Mouse (Mus musculus): Measurements from ENCODE around the gene Zc3h12c. TPM values are rescaled to one million over a fixed set of nuclear protein-coding genes. Genes with fewer than 3 reads are reported as not detected.

Zc3h12c gene
- polyA plus RNA-seq, 1 experiment from 2014 or later, result 9.2 TPM

GRCm38 (mm10) chr9:52190907-52191306 is 22.5 kb upstream of the Zc3h12c start:
- Histone ChIP-seq H3K4me1 (ENCODE audit: control insufficient read depth, insufficient read depth, low read length) (no peaks in the 10 kb centered on the region), H3K27me3 (ENCODE audit: control insufficient read depth, insufficient read depth, low read length) (no peaks in the 10 kb centered on the region), H3K9me3 (ENCODE audit: control insufficient read depth, low read length) (no peaks in the 10 kb centered on the region), H3K36me3 (ENCODE audit: control insufficient read depth, insufficient read depth, low read length) (no peaks in the 10 kb centered on the region), H3K9ac (ENCODE audit: low read length) (no peak overlapping the region), H3K27ac (ENCODE audit: low read depth, low read length) (no peak overlapping the region), H3K4me3 (ENCODE audit: low read depth, low read length) (no peak overlapping the region), H3K4me2 (ENCODE audit: low read depth) (no peak overlapping the region)
- ATAC-seq (ENCODE audit: insufficient read depth, low FRiP score, low TSS enrichment), result no peak
- no peak for DNase-seq (ENCODE audit: low spot score)
- 92% methylated on average over 4 of the region's 4 CpGs for WGBS

DNA sequence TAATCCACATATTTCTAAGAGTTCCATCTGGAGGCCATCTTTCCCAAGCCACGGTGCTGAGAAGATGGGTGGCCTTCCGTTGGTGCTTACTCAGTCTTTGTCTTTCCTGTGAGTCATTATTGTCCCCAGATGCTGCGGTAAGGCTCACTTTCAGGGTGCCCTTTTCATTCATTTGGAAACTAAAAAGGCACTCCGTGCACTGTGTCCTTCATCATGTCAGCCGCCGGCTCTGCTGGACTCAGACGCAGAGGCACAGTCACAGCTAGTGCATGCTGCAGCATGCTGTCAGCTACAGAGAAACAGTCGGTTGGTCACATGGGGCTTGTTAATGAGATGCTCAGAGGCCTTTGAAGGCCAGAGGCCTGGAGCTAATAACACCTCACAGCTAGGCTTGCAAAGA is 19.7 kb upstream of the Zc3h12c start:
- H3K9me3 ChIP-seq (ENCODE audit: control insufficient read depth, low read length), result no peaks in the 10 kb centered on the region
- H3K4me3 ChIP-seq (ENCODE audit: low read depth, low read length), result no peak overlapping the region
- no peaks in the 10 kb centered on the region for H3K27me3 ChIP-seq (ENCODE audit: control insufficient read depth, insufficient read depth, low read length)
- peak; percentile 43 for DNase-seq (ENCODE audit: low spot score)
- H3K9ac ChIP-seq (ENCODE audit: low read length), result peak overlapping the region; percentile 45; the same call in 1 of the 2 replicates
- 0 out of 2 replicates have a peak overlapping the region, but pooled peaks have one; percentile 8 for H3K27ac ChIP-seq (ENCODE audit: low read depth, low read length)
- peak overlapping the region; percentile 22; the same call in 1 of the 2 replicates for H3K4me2 ChIP-seq (ENCODE audit: low read depth)
- H3K4me1 ChIP-seq (ENCODE audit: control insufficient read depth, insufficient read depth, low read length), result no peaks in the 10 kb centered on the region
- no peaks in the 10 kb centered on the region for H3K36me3 ChIP-seq (ENCODE audit: control insufficient read depth, insufficient read depth, low read length)
- WGBS, result 20% methylated on average over 8 of the region's 8 CpGs
- ATAC-seq (ENCODE audit: insufficient read depth, low FRiP score, low TSS enrichment), result peak; percentile 82

DNA sequence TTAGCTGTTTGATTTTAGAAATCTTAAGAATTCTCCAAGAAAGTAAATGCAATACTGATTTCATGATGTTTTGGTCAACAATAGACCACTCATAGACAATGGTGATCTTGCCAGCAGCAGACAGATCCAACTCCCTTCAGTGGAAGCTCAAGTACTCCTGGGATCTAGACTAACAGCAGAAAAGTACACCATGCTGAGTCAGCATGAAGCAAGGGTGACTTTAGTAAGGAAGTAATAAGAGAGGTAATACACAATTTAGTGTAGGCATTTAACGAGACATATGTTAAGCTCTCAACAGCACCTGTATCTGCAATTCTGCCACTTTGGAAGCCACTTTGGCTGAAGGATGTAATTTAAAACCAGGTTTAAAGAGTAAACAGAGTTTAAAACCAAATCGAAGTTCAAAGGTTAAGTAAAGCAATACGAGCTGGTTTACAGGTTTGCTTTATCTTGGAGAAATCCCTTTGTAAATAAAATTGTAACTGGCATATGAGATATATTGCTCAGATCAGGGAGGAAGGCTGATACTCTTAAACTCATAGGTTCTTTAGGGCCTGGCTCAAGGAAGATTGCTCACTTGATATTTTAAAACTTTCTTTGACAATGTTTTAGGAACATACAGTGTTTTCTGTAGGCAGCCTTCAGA is 18.0 kb upstream of the Zc3h12c start:
- Histone ChIP-seq H3K4me1 (ENCODE audit: control insufficient read depth, insufficient read depth, low read length) (no peaks in the 10 kb centered on the region), H3K27ac (ENCODE audit: low read depth, low read length) (no peak overlapping the region), H3K9ac (ENCODE audit: low read length) (no peak overlapping the region), H3K27me3 (ENCODE audit: control insufficient read depth, insufficient read depth, low read length) (no peaks in the 10 kb centered on the region), H3K4me2 (ENCODE audit: low read depth) (no peak overlapping the region), H3K4me3 (ENCODE audit: low read depth, low read length) (no peak overlapping the region), H3K36me3 (ENCODE audit: control insufficient read depth, insufficient read depth, low read length) (no peaks in the 10 kb centered on the region), H3K9me3 (ENCODE audit: control insufficient read depth, low read length) (no peaks in the 10 kb centered on the region)
- DNase-seq (ENCODE audit: low spot score) (no peak), ATAC-seq (ENCODE audit: insufficient read depth, low FRiP score, low TSS enrichment) (no peak)
- WGBS, result 75% methylated on average over 3 of the region's 3 CpGs

- no peak overlapping the region for H3K4me3 ChIP-seq (ENCODE audit: low read depth, low read length)
- H3K4me1 ChIP-seq (ENCODE audit: control insufficient read depth, insufficient read depth, low read length), result no peaks in the 10 kb centered on the region
- no peak for ATAC-seq (ENCODE audit: insufficient read depth, low FRiP score, low TSS enrichment)
- H3K9ac ChIP-seq (ENCODE audit: low read length), result no peak overlapping the region
- no peak overlapping the region for H3K27ac ChIP-seq (ENCODE audit: low read depth, low read length)
- no peaks in the 10 kb centered on the region for H3K9me3 ChIP-seq (ENCODE audit: control insufficient read depth, low read length)
- no peaks in the 10 kb centered on the region for H3K27me3 ChIP-seq (ENCODE audit: control insufficient read depth, insufficient read depth, low read length)
- DNase-seq (ENCODE audit: low spot score), result no peak
- H3K4me2 ChIP-seq (ENCODE audit: low read depth), result no peak overlapping the region
- no peaks in the 10 kb centered on the region for H3K36me3 ChIP-seq (ENCODE audit: control insufficient read depth, insufficient read depth, low read length)
- 86% methylated on average over 2 of the region's 2 CpGs for WGBS
These were observed 13.0 kb upstream of the Zc3h12c start for GRCm38 (mm10) chr9:52181419-52181818.

DNA sequence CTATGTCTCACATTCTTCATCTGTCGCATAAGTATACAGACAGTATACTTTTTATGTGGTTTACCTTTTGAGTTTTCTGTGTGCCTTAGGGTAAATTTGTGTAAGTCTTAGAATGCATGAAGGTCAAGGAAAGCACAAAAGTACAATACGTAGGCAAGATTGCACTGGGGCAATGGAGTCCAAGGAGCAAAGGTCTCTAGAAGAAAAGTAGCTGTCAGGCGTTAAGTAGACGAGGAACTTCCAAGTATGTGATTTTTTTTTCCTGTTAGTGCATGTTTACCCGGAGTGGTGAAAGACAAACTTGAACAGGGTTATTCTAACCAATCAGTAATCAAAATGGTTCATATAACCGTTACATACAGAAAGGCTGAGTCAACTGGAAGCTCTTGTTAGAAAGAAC is 12.5 kb upstream of the Zc3h12c start:
- H3K4me3 ChIP-seq (ENCODE audit: low read depth, low read length), result no peak overlapping the region
- WGBS, result 94% methylated on average over 6 of the region's 6 CpGs
- ATAC-seq (ENCODE audit: insufficient read depth, low FRiP score, low TSS enrichment), result no peak
- H3K36me3 ChIP-seq (ENCODE audit: control insufficient read depth, insufficient read depth, low read length), result no peaks in the 10 kb centered on the region
- no peaks in the 10 kb centered on the region for H3K27me3 ChIP-seq (ENCODE audit: control insufficient read depth, insufficient read depth, low read length)
- DNase-seq (ENCODE audit: low spot score), result no peak
- H3K4me2 ChIP-seq (ENCODE audit: low read depth), result no peak overlapping the region
- H3K4me1 ChIP-seq (ENCODE audit: control insufficient read depth, insufficient read depth, low read length), result no peaks in the 10 kb centered on the region
- no peak overlapping the region for H3K27ac ChIP-seq (ENCODE audit: low read depth, low read length)
- no peaks in the 10 kb centered on the region for H3K9me3 ChIP-seq (ENCODE audit: control insufficient read depth, low read length)
- no peak overlapping the region for H3K9ac ChIP-seq (ENCODE audit: low read length)

DNA sequence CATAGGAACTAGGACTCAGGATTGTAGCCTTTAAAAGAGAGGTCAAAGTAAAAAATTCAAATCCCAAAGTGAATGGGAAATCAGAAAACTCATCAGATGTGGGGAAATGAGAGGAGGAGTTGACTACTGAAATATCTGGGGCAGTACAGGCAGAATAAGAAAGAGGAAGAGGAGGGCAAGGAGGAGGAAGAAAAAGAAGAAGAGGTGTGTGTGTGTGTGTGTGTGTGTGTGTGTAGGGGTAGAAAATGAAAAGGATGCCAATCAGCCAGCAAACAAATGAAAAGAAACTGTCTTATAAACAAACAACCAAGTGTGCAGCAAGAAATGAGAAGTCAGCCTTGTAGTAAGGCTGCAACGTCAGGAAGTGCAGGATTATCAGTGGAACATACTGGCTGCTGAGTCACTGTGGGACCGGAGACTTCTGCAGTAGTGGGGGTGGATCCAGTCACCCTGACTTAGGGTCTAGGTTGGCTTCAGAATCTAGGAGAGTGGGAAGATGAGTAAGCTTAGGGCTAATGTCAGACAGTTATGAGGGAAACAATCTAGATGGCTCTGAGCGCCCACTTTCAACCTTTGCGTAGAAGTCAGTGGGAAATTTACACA is 7.0 kb upstream of the Zc3h12c start:
- ATAC-seq (ENCODE audit: insufficient read depth, low FRiP score, low TSS enrichment), result no peak
- no peak overlapping the region for H3K27ac ChIP-seq (ENCODE audit: low read depth, low read length)
- no peaks in the 10 kb centered on the region for H3K36me3 ChIP-seq (ENCODE audit: control insufficient read depth, insufficient read depth, low read length)
- H3K9ac ChIP-seq (ENCODE audit: low read length), result no peak overlapping the region
- no peaks in the 10 kb centered on the region for H3K4me1 ChIP-seq (ENCODE audit: control insufficient read depth, insufficient read depth, low read length)
- H3K4me3 ChIP-seq (ENCODE audit: low read depth, low read length), result no peak overlapping the region
- DNase-seq (ENCODE audit: low spot score), result no peak
- H3K4me2 ChIP-seq (ENCODE audit: low read depth), result no peak overlapping the region
- H3K9me3 ChIP-seq (ENCODE audit: control insufficient read depth, low read length), result no peaks in the 10 kb centered on the region
- 88% methylated on average over 4 of the region's 4 CpGs for WGBS
- H3K27me3 ChIP-seq (ENCODE audit: control insufficient read depth, insufficient read depth, low read length), result no peaks in the 10 kb centered on the region

DNA sequence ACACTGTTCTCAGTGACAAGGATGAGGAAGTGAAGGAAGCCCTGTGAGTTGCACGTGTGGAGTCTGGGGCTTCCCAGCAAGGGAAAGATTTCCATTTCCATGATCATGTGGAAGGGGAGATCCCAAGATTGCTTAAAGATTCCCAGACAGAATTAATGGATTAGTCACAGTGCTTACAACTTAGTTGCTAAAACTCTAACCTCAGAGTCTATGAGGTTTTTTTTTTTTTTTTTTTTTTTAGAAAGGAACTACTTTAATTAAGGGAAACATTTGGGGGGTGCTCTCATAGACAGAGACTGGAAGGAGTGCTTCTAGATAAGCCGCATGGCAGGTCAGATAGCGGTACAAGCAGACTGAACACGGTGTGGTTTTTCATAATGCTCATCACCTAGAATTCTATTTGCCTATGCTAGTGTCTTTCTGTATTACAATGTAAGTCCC is 6.3 kb upstream of the Zc3h12c start:
- WGBS, result 90% methylated on average over 4 of the region's 4 CpGs
- no peak overlapping the region for H3K27ac ChIP-seq (ENCODE audit: low read depth, low read length)
- H3K4me2 ChIP-seq (ENCODE audit: low read depth), result no peak overlapping the region
- ATAC-seq (ENCODE audit: insufficient read depth, low FRiP score, low TSS enrichment) (no peak), DNase-seq (ENCODE audit: low spot score) (no peak)
- no peaks in the 10 kb centered on the region for H3K36me3 ChIP-seq (ENCODE audit: control insufficient read depth, insufficient read depth, low read length)
- H3K4me3 ChIP-seq (ENCODE audit: low read depth, low read length), result no peak overlapping the region
- no peaks in the 10 kb centered on the region for H3K4me1 ChIP-seq (ENCODE audit: control insufficient read depth, insufficient read depth, low read length)
- no peak overlapping the region for H3K9ac ChIP-seq (ENCODE audit: low read length)
- H3K9me3 ChIP-seq (ENCODE audit: control insufficient read depth, low read length), result no peaks in the 10 kb centered on the region
- H3K27me3 ChIP-seq (ENCODE audit: control insufficient read depth, insufficient read depth, low read length), result no peaks in the 10 kb centered on the region

GRCm38 (mm10) chr9:52173937-52174336 is 5.6 kb upstream of the Zc3h12c start:
- H3K4me3 ChIP-seq (ENCODE audit: low read depth, low read length), result no peak overlapping the region
- ATAC-seq (ENCODE audit: insufficient read depth, low FRiP score, low TSS enrichment), result no peak
- H3K4me1 ChIP-seq (ENCODE audit: control insufficient read depth, insufficient read depth, low read length), result peaks cover 2% of the 10 kb centered on the region; the same call in 1 of the 2 replicates
- no peak for DNase-seq (ENCODE audit: low spot score)
- no peak overlapping the region for H3K27ac ChIP-seq (ENCODE audit: low read depth, low read length)
- no peak overlapping the region for H3K9ac ChIP-seq (ENCODE audit: low read length)
- 97% methylated on average over 2 of the region's 2 CpGs for WGBS
- no peaks in the 10 kb centered on the region for H3K9me3 ChIP-seq (ENCODE audit: control insufficient read depth, low read length)
- H3K36me3 ChIP-seq (ENCODE audit: control insufficient read depth, insufficient read depth, low read length), result no peaks in the 10 kb centered on the region
- H3K27me3 ChIP-seq (ENCODE audit: control insufficient read depth, insufficient read depth, low read length), result no peaks in the 10 kb centered on the region
- H3K4me2 ChIP-seq (ENCODE audit: low read depth), result no peak overlapping the region

GRCm38 (mm10) chr9:52172550-52172949 is 4.2 kb upstream of the Zc3h12c start:
- no peaks in the 10 kb centered on the region for H3K36me3 ChIP-seq (ENCODE audit: control insufficient read depth, insufficient read depth, low read length)
- ATAC-seq (ENCODE audit: insufficient read depth, low FRiP score, low TSS enrichment), result no peak
- H3K27ac ChIP-seq (ENCODE audit: low read depth, low read length), result no peak overlapping the region
- no peaks in the 10 kb centered on the region for H3K27me3 ChIP-seq (ENCODE audit: control insufficient read depth, insufficient read depth, low read length)
- DNase-seq (ENCODE audit: low spot score), result no peak
- H3K4me1 ChIP-seq (ENCODE audit: control insufficient read depth, insufficient read depth, low read length), result peaks cover 5% of the 10 kb centered on the region; the same call in 1 of the 2 replicates
- H3K4me3 ChIP-seq (ENCODE audit: low read depth, low read length), result no peak overlapping the region
- H3K4me2 ChIP-seq (ENCODE audit: low read depth), result no peak overlapping the region
- no peaks in the 10 kb centered on the region for H3K9me3 ChIP-seq (ENCODE audit: control insufficient read depth, low read length)
- H3K9ac ChIP-seq (ENCODE audit: low read length), result no peak overlapping the region
- WGBS, result 68% methylated on average over 7 of the region's 7 CpGs
